Mouse (Mus musculus) thymus, postnatal 25 days (tissue): ENCODE results near the gene Rsbn1l.

ENCODE experiments used
- DNase-seq: peaks from one replicate; pipeline ENCODE4 v3.0.0; 2022

The Rsbn1l gene

GRCm38 (mm10) chr5:20897446-20898167, 58.6 kb downstream of the Rsbn1l start:
- DNase-seq, result no peak

DNA sequence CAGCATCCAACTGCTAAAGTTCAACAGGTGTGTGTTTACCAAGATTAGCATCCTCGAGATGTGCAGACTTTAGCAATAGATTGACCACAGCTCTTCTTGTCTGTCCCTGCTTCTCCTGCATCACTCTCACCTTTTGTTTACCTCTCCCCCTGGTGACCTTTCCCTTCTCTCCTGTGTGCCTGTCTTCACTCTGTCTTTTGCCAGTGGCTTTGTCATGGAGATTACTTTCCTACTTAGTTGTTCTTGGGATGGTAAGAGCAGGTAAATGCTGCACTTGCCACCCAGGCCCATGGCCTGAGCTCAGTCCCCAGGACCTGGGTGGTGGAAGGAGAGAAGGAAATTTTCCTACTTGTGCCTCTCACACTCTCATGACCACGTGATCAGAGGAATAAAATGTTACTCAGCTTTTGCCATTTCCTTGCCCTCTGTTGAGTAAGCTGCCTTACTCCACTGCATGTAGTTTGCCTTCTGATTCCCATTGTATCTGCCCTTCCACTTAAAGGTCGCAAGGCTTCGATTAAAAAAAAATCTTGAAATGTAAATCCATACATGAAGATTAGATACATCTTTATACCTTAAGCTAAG, 72.1 kb downstream of the Rsbn1l start:
- no peak for DNase-seq

GRCm38 (mm10) chr5:20881915-20882800, 74.0 kb downstream of the Rsbn1l start, which contains the start of the genes Phtf2 and Tmem60:
Gene Phtf2 (minus strand): TSS chr5:20882124.
Gene Tmem60 (plus strand): TSS chr5:20882191.
- DNase-seq, result peak; percentile 99

GRCm38 (mm10) chr5:20880797-20881775, 75.1 kb downstream of the Rsbn1l start:
- DNase-seq, result peak; percentile 62

DNA sequence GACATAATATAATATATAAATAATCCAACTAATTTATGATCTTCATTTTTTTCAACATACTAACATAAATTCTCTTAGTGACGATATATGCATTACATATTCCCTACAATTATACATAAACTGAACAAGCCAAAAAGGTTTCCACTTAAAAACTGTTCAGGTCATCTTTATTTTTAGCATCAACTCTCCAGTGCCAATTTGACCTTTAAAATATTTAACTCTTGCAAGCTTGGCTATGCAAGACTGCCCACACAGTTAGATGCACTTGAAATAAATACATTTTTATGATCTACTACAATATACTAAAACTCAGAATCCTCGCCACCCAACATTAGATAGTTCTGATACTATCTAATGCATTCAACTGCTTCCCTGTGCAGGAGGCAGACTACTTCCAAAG, 75.8 kb downstream of the Rsbn1l start:
- no peak for DNase-seq

GRCm38 (mm10) chr5:20876934-20877426, 79.2 kb downstream of the Rsbn1l start:
- DNase-seq, result no peak

- no peak for DNase-seq
Observed at GRCm38 (mm10) chr5:20873146-20873545, 83.1 kb downstream of the Rsbn1l start.

DNA sequence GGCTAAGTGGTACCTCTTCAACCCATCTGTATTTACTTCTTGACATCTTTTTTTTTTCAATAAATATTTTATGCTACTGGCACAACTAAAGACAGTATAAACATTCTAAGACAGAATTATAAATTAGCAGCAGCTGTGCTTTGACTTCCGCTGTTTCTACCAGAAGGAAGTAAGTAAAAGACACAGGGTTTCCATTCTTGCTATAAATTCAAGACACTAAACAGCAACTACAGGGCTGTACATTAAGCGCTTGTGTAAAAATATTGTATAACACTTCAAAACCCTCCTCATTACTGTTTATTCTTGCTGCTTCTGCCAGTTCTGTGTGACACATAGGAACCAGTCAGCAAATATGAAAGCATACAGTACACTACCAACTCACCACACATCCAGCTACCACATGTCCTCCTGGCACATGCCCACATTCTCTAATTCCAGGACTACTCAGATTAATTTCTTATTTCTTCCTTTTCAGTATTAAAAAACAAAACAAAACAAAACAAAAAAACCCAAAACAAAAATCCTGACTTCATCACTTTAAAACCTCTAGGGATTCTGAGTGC, 90.9 kb downstream of the Rsbn1l start:
- no peak for DNase-seq

DNA sequence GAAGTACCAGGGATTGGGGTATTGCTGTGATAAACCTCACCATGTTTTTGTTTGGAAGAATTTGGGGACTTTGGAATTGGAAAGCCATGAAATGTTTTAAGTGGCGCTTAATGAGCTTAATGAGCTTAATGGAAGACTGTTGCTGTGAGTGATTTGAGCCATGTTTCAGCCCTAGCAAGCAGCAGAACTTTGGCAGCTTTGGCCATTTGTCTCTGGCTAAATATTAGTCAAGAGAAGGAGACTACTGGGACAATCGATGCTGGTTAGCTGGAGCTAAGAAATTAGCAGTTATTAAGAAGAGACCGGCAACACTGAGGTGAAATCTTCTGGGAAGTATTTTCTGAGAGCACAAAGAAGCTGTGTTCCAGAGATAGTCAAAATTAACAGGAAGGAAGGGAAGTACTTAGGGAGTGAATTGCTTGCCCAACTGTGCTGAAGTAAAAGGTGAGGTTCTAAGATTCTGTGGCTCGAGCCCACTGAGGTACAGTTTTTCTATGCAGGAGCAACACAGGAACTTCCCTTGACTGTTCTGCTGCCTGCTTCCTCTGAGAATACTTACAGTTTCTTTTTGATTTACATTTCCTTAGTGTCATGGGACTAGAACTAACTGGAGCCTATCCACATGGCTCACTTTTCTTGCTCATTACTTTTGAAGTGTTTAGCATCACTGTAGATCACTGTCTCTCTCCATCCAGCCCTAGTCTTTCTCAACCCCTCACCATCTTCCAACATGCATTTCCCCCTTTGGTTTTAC, 91.8 kb downstream of the Rsbn1l start:
- DNase-seq, result no peak

- no peak for DNase-seq
Observed at GRCm38 (mm10) chr5:20861901-20862300, 94.3 kb downstream of the Rsbn1l start.

GRCm38 (mm10) chr5:20860565-20860964, 95.6 kb downstream of the Rsbn1l start:
- no peak for DNase-seq

DNA sequence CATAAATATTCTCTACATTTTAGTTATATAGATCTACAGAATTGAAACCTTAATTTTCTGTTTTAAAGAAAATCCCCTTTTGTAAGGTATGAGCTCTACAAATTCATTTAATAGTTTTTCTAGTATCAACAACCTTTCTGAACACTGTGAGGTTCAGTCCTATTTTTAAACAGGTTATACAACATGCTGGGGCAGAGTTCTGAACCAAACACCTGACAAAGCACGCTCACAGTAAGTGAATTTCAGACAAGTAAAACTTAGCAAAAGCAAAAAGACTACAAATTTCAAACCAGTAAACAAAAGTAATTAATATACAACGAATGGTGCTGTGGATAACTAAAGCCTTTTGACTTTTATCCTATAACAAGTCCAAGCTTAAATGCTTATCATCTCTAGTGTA, 97.8 kb downstream of the Rsbn1l start:
- DNase-seq, result no peak

GRCm38 (mm10) chr5:20855066-20855465, 101.1 kb downstream of the Rsbn1l start:
- no peak for DNase-seq

DNA sequence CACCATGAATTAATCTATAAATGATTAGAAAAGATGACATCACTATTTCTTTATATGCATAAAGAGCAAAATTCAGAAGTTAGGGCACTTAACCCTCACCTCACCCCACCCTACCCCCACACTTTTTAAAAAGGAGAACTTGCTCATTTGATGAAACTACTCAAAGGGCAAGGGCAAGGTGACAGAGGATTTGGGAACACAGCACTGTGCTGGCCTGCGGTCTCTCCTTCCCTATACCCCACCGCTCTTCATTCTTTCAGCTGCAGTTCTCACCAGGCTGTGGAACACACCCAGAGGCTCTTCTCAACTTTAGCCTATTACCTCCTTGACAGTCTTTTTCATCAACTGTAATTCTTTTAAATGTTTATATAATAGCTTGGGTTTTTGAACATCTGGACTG, 109.2 kb downstream of the Rsbn1l start:
- no peak for DNase-seq

GRCm38 (mm10) chr5:20843816-20844215, 112.4 kb downstream of the Rsbn1l start:
- DNase-seq, result no peak

- no peak for DNase-seq
Observed at GRCm38 (mm10) chr5:20843405-20843804, 112.8 kb downstream of the Rsbn1l start.
